In the genomic region with DNA sequence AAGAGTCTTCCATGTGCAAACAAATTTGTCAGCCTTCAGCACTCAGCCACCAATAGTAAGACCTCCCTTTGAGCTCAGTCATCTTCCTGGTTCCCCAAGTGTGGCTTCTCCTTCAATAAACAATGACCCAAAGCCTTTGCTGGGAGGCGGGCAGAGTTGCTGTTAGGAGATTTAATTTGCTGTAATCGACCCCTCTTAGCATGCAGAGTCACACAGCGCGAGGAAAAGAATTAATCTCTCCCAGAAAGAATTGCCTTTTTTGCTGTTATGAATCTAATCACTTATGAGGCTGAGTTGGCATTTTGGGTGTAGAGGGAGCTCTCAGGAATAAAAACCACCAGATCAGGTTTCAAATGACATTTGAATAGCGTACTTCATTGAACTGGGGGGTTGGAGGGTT, we compare ENCODE assay signal across 12 mouse cellular contexts.
DNase-seq lines count a peak whose midpoint lies in the region; ATAC-seq and TF ChIP-seq lines count a peak whose summit lies in the region.
"Had no signal": no experiment of that assay in that cellular context is flagged by ENCODE, and none has a peak within 500 bp of the region (broad histone marks: within the 10 kb centered on the region; RNA-seq: fewer than 3 reads in every experiment).

No protein-coding gene starts in this region.

- no peak for ATAC-seq in embryonic facial prominence, embryonic 13.5 days (ENCODE audit: insufficient number of reproducible peaks, insufficient read depth, low FRiP score, low TSS enrichment, low read depth)
- ATAC-seq in hindbrain, embryonic 13.5 days (ENCODE audit: low FRiP score), result peak; percentile 53
- ATAC-seq in midbrain, embryonic 15.5 days (replicated peaks), result peak; percentile 37

- no peaks in the 10 kb centered on the region for H3K36me3 ChIP-seq in embryonic facial prominence, embryonic 13.5 days
- H3K36me3 ChIP-seq in hindbrain, embryonic 13.5 days, result no peaks in the 10 kb centered on the region
- H3K36me3 ChIP-seq in midbrain, embryonic 15.5 days (replicated peaks), result no peaks in the 10 kb centered on the region
- H3K36me3 ChIP-seq in thymus, adult 2 months (ENCODE audit: control insufficient read depth, insufficient read depth, low read length), result no peaks in the 10 kb centered on the region
- H3K36me3 ChIP-seq: lung, embryonic 15.5 days had no signal

- peak overlapping the region; percentile 51 for H3K4me2 ChIP-seq in embryonic facial prominence, embryonic 13.5 days
- peak overlapping the region; percentile 40 for H3K4me2 ChIP-seq in hindbrain, embryonic 13.5 days
- peak overlapping the region; percentile 40 for H3K4me2 ChIP-seq in midbrain, embryonic 15.5 days
- H3K4me2 ChIP-seq: lung, embryonic 15.5 days had no signal

- H3K9ac ChIP-seq in embryonic facial prominence, embryonic 13.5 days, result peak overlapping the region; percentile 21; the same call in 1 of the 2 replicates
- no peak overlapping the region for H3K9ac ChIP-seq in hindbrain, embryonic 13.5 days
- no peak overlapping the region for H3K9ac ChIP-seq in midbrain, embryonic 15.5 days
- H3K9ac ChIP-seq: lung, embryonic 15.5 days had no signal

- no peaks in the 10 kb centered on the region for H3K27me3 ChIP-seq in embryonic facial prominence, embryonic 13.5 days
- no peaks in the 10 kb centered on the region for H3K27me3 ChIP-seq in hindbrain, embryonic 13.5 days
- H3K27me3 ChIP-seq in midbrain, embryonic 15.5 days (replicated peaks), result no peaks in the 10 kb centered on the region
- no peaks in the 10 kb centered on the region for H3K27me3 ChIP-seq in thymus, adult 2 months (ENCODE audit: control insufficient read depth, insufficient read depth, low read length)
- H3K27me3 ChIP-seq: lung, embryonic 15.5 days had no signal

- H3K27ac ChIP-seq in embryonic facial prominence, embryonic 13.5 days, result peak overlapping the region; percentile 5; the same call in 1 of the 2 replicates
- peak overlapping the region; percentile 84 for H3K27ac ChIP-seq in hindbrain, embryonic 13.5 days
- H3K27ac ChIP-seq in midbrain, embryonic 15.5 days, result peak overlapping the region; percentile 62
- H3K27ac ChIP-seq in thymus, adult 2 months (ENCODE audit: control insufficient read depth, insufficient read depth, low read length), result no peak overlapping the region
- H3K27ac ChIP-seq: lung, embryonic 15.5 days had no signal

- no peak for TF ChIP-seq POLR2A in thymus, adult 2 months (IDR thresholded peaks at IDR 0.05; ENCODE audit: control insufficient read depth, extremely low read depth, insufficient read depth, low read length, poor library complexity)

- peak; percentile 12 for DNase-seq in embryo, embryonic 10.5 days (ENCODE audit: low spot score)
- DNase-seq in embryo, embryonic 10 days (ENCODE audit: low spot score), result no peak
- no peak for DNase-seq in frontal cortex, adult 2 months (ENCODE audit: extremely low spot score in 1 of 2, low spot score in 1 of 2)
- DNase-seq in thymus, adult 2 months, result no peak
- no peak for DNase-seq in layer of hippocampus, adult 8-10 months (ENCODE audit: low spot score in 2 of 2)
- DNase-seq: cerebellum, adult 9-11 months; kidney, postnatal 4 days; right cerebral cortex, adult 18-20 months had no signal

- TF ChIP-seq CTCF in thymus, adult 2 months (IDR thresholded peaks at IDR 0.05; ENCODE audit: borderline replicate concordance, control insufficient read depth, extremely low read depth, insufficient read depth, low read length, poor library complexity), result no peak

- H3K4me3 ChIP-seq in embryonic facial prominence, embryonic 13.5 days, result peak overlapping the region; percentile 23
- no peak overlapping the region for H3K4me3 ChIP-seq in hindbrain, embryonic 13.5 days
- no peak overlapping the region for H3K4me3 ChIP-seq in midbrain, embryonic 15.5 days
- no peak overlapping the region for H3K4me3 ChIP-seq in thymus, adult 2 months (ENCODE audit: control insufficient read depth, insufficient read depth, low read length)
- H3K4me3 ChIP-seq: lung, embryonic 15.5 days had no signal

- peaks cover 42% of the 10 kb centered on the region for H3K4me1 ChIP-seq in embryonic facial prominence, embryonic 13.5 days
- peaks cover 41% of the 10 kb centered on the region for H3K4me1 ChIP-seq in hindbrain, embryonic 13.5 days (replicated peaks)
- peaks cover 41% of the 10 kb centered on the region for H3K4me1 ChIP-seq in midbrain, embryonic 15.5 days
- H3K4me1 ChIP-seq in thymus, adult 2 months (replicated peaks; ENCODE audit: control insufficient read depth, insufficient read depth, low read length), result no peaks in the 10 kb centered on the region
- H3K4me1 ChIP-seq: lung, embryonic 15.5 days had no signal

- WGBS in embryonic facial prominence, embryonic 13.5 days, result 13% methylated on average over 5 of the region's 5 CpGs
- 23% methylated on average over 5 of the region's 5 CpGs for WGBS in hindbrain, embryonic 13.5 days
- WGBS in midbrain, embryonic 15.5 days, result 9% methylated on average over 5 of the region's 5 CpGs
- WGBS in thymus, adult 2 months, result 83% methylated on average over 5 of the region's 5 CpGs

- no peaks in the 10 kb centered on the region for H3K9me3 ChIP-seq in embryonic facial prominence, embryonic 13.5 days
- H3K9me3 ChIP-seq in hindbrain, embryonic 13.5 days, result no peaks in the 10 kb centered on the region
- no peaks in the 10 kb centered on the region for H3K9me3 ChIP-seq in midbrain, embryonic 15.5 days
- H3K9me3 ChIP-seq: lung, embryonic 15.5 days had no signal
